In the genomic region with DNA sequence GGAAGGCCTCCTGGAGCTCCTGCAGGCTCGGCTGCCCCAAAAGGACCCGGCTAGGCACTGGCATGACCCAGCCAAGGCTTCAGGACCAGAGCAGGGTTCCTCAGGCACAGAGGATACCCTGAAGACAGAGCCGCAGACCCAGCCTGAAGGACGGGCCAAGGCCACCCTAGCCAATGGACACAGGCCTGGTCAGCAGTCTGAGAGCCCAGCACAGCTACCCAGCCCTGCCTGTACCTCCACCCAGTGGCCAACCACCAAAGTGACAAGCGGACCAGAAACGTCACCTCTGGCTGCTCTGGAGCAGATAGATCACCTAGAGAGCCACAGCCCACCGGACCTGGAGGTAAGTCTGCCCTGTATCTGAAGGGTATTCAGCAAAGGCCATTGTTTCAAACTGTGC, we compare ENCODE assay signal across 11 mouse cellular contexts. TPM values are rescaled to one million over a fixed set of nuclear protein-coding genes. Genes with fewer than 3 reads are reported as not detected.
A peak's percentile ranks its signal among the peaks of the same experiment; 100 is the strongest.
DNase-seq lines count a peak whose midpoint lies in the region; ATAC-seq and TF ChIP-seq lines count a peak whose summit lies in the region.
"Had no signal": no experiment of that assay in that cellular context is flagged by ENCODE, and none has a peak within 500 bp of the region (broad histone marks: within the 10 kb centered on the region; RNA-seq: fewer than 3 reads in every experiment).

No protein-coding gene starts in this region.

- H3K27me3 ChIP-seq in hindbrain, postnatal 0 days (ENCODE audit: insufficient read depth, low read length), result no peaks in the 10 kb centered on the region
- H3K27me3 ChIP-seq in hindbrain, embryonic 11.5 days (ENCODE audit: control insufficient read depth, insufficient read depth, low read length), result no peaks in the 10 kb centered on the region
- no peaks in the 10 kb centered on the region for H3K27me3 ChIP-seq in midbrain, embryonic 11.5 days (ENCODE audit: control insufficient read depth, insufficient read depth, low read length)
- no peaks in the 10 kb centered on the region for H3K27me3 ChIP-seq in midbrain, embryonic 16.5 days (ENCODE audit: control insufficient read depth, insufficient read depth, low read depth, low read length)
- H3K27me3 ChIP-seq: neural tube, embryonic 15.5 days had no signal

- no peaks in the 10 kb centered on the region for H3K9me3 ChIP-seq in hindbrain, postnatal 0 days (ENCODE audit: low read length)
- H3K9me3 ChIP-seq in hindbrain, embryonic 11.5 days (ENCODE audit: control insufficient read depth, low read length), result no peaks in the 10 kb centered on the region
- H3K9me3 ChIP-seq in midbrain, embryonic 11.5 days (ENCODE audit: control insufficient read depth, low read length), result no peaks in the 10 kb centered on the region
- H3K9me3 ChIP-seq in midbrain, embryonic 16.5 days (replicated peaks; ENCODE audit: control insufficient read depth, low read length, poor library complexity, severe bottlenecking), result no peaks in the 10 kb centered on the region
- H3K9me3 ChIP-seq: hindbrain, embryonic 10.5 days; neural tube, embryonic 15.5 days had no signal

- peak; percentile 85 to 90 for DNase-seq in adrenal gland, adult (ENCODE audit: inconsistent age in 2 of 2, low spot score in 1 of 2)
- no peak for DNase-seq in adrenal gland, postnatal 4 days (ENCODE audit: low spot score in 2 of 2)
- DNase-seq in hindbrain, postnatal 0 days (ENCODE audit: low spot score), result no peak
- DNase-seq in hindbrain, embryonic 11.5 days (ENCODE audit: low spot score), result no peak
- no peak for DNase-seq in midbrain, embryonic 11.5 days (ENCODE audit: low spot score, missing footprints)
- no peak for DNase-seq in layer of hippocampus, adult 9-10 months (ENCODE audit: low spot score)

- TF ChIP-seq CTCF in hindbrain, postnatal 0 days (IDR thresholded peaks at IDR 0.05; ENCODE audit: low read depth), result peak; percentile 57
- TF ChIP-seq CTCF in embryonic fibroblast, embryonic 13.5 days (IDR thresholded peaks at IDR 0.05; ENCODE audit: borderline replicate concordance, insufficient read depth, low read length), result peak; percentile 33; the same call in 1 of the 2 replicates

- H3K36me3 ChIP-seq in hindbrain, postnatal 0 days (ENCODE audit: insufficient read depth, low read length), result no peaks in the 10 kb centered on the region
- no peaks in the 10 kb centered on the region for H3K36me3 ChIP-seq in hindbrain, embryonic 11.5 days (ENCODE audit: control insufficient read depth, insufficient read depth, low read length)
- H3K36me3 ChIP-seq in midbrain, embryonic 11.5 days (ENCODE audit: control insufficient read depth, insufficient read depth, low read length), result no peaks in the 10 kb centered on the region
- peaks cover 3% of the 10 kb centered on the region for H3K36me3 ChIP-seq in midbrain, embryonic 16.5 days (ENCODE audit: control insufficient read depth, insufficient read depth, low read length)

- no peaks in the 10 kb centered on the region for H3K4me1 ChIP-seq in hindbrain, postnatal 0 days (ENCODE audit: insufficient read depth, low read length)
- no peaks in the 10 kb centered on the region for H3K4me1 ChIP-seq in hindbrain, embryonic 11.5 days (replicated peaks; ENCODE audit: control insufficient read depth, insufficient read depth, low read length)
- H3K4me1 ChIP-seq in midbrain, embryonic 11.5 days (ENCODE audit: control insufficient read depth, insufficient read depth, low read length), result peaks cover 4% of the 10 kb centered on the region
- H3K4me1 ChIP-seq in midbrain, embryonic 16.5 days (ENCODE audit: control insufficient read depth, insufficient read depth, low read length), result 0 out of 2 replicates have a peak, but pooled peaks cover 3% of the 10 kb centered on the region
- H3K4me1 ChIP-seq in embryonic fibroblast, embryonic 13.5 days (ENCODE audit: control insufficient read depth, insufficient read depth, low read length), result peaks cover 3% of the 10 kb centered on the region; the same call in 1 of the 2 replicates

- no peak overlapping the region for H3K27ac ChIP-seq in hindbrain, postnatal 0 days
- no peak overlapping the region for H3K27ac ChIP-seq in hindbrain, embryonic 11.5 days (ENCODE audit: low read depth, low read length)
- H3K27ac ChIP-seq in midbrain, embryonic 11.5 days (ENCODE audit: low read depth, low read length), result no peak overlapping the region
- no peak overlapping the region for H3K27ac ChIP-seq in midbrain, embryonic 16.5 days (ENCODE audit: low read length)
- no peak overlapping the region for H3K27ac ChIP-seq in embryonic fibroblast, embryonic 13.5 days (ENCODE audit: insufficient read depth, low read length)
- H3K27ac ChIP-seq: neural tube, embryonic 15.5 days had no signal

- TF ChIP-seq POLR2A in embryonic fibroblast, embryonic 13.5 days (IDR thresholded peaks at IDR 0.05; ENCODE audit: low read depth, low read length), result no peak

- no peak overlapping the region for H3K9ac ChIP-seq in hindbrain, postnatal 0 days (replicated peaks; ENCODE audit: low read length)
- no peak overlapping the region for H3K9ac ChIP-seq in hindbrain, embryonic 11.5 days (ENCODE audit: low read depth, low read length)
- H3K9ac ChIP-seq in midbrain, embryonic 11.5 days (ENCODE audit: low read length), result no peak overlapping the region
- no peak overlapping the region for H3K9ac ChIP-seq in midbrain, embryonic 16.5 days (ENCODE audit: low read depth, low read length)
- H3K9ac ChIP-seq: neural tube, embryonic 15.5 days had no signal

- WGBS in hindbrain, postnatal 0 days, result 70% methylated on average over 7 of the region's 7 CpGs
- 79% methylated on average over 6 of the region's 7 CpGs for WGBS in hindbrain, embryonic 11.5 days
- WGBS in midbrain, embryonic 11.5 days, result 65% methylated on average over 7 of the region's 7 CpGs
- 75% methylated on average over 7 of the region's 7 CpGs for WGBS in midbrain, embryonic 16.5 days

- no peak overlapping the region for H3K4me2 ChIP-seq in hindbrain, postnatal 0 days (ENCODE audit: low read depth, low read length)
- H3K4me2 ChIP-seq in hindbrain, embryonic 11.5 days (replicated peaks; ENCODE audit: low read depth, low read length), result no peak overlapping the region
- H3K4me2 ChIP-seq in midbrain, embryonic 11.5 days, result no peak overlapping the region
- no peak overlapping the region for H3K4me2 ChIP-seq in midbrain, embryonic 16.5 days (ENCODE audit: low read length)
- H3K4me2 ChIP-seq: neural tube, embryonic 15.5 days had no signal

- no peak overlapping the region for H3K4me3 ChIP-seq in hindbrain, postnatal 0 days (ENCODE audit: low read length)
- no peak overlapping the region for H3K4me3 ChIP-seq in hindbrain, embryonic 11.5 days (ENCODE audit: low read depth, low read length)
- H3K4me3 ChIP-seq in midbrain, embryonic 11.5 days (ENCODE audit: low read depth, low read length), result no peak overlapping the region
- no peak overlapping the region for H3K4me3 ChIP-seq in midbrain, embryonic 16.5 days (ENCODE audit: low read depth, low read length)
- no peak overlapping the region for H3K4me3 ChIP-seq in embryonic fibroblast, embryonic 13.5 days (ENCODE audit: insufficient read depth, low read length)
- H3K4me3 ChIP-seq: hindbrain, embryonic 10.5 days; neural tube, embryonic 15.5 days had no signal

- peak; percentile 52; the same call in 1 of the 2 replicates for ATAC-seq in hindbrain, postnatal 0 days
- ATAC-seq in hindbrain, embryonic 11.5 days (ENCODE audit: low FRiP score), result no peak
- ATAC-seq in midbrain, embryonic 11.5 days (ENCODE audit: low FRiP score), result 0 out of 2 replicates have a peak, but pooled peaks have one; percentile 22
- ATAC-seq in midbrain, embryonic 16.5 days, result no peak
- ATAC-seq: forebrain, embryonic 16.5 days had no signal

RNA-seq across cellular contexts. Expression of a gene that starts 26.4 kb away (rescaled TPM):
- 100 to 1,000 TPM in 1 of 2 experiments, 10 to 100 TPM in 1; 96.9 to 112 TPM for total RNA-seq in adrenal gland, postnatal 4 days (2021)
- total RNA-seq in hindbrain, postnatal 0 days (2014; rRNA removed), result 42.0 and 57.6 TPM in 2 replicates
- polyA plus RNA-seq in hindbrain, postnatal 0 days (2015; fragmentation: Nextera tagmentation; extraction: Ambion mirVana), result 19.0 and 20.7 TPM in 2 replicates
- polyA plus RNA-seq in hindbrain, embryonic 11.5 days (2014; fragmentation: Nextera tagmentation; extraction: Ambion mirVana), result 38.1 and 45.4 TPM in 2 replicates
- polyA plus RNA-seq in midbrain, embryonic 11.5 days (2014; fragmentation: Nextera tagmentation; extraction: Ambion mirVana), result 33.2 and 34.8 TPM in 2 replicates
- polyA plus RNA-seq in midbrain, embryonic 16.5 days (2015; fragmentation: Nextera tagmentation; extraction: Ambion mirVana), result 40.9 and 48.8 TPM in 2 replicates
- 34.2 and 45.6 TPM in 2 replicates for polyA plus RNA-seq in embryonic fibroblast, embryonic 13.5 days (2011; ENCODE audit: insufficient read length, low read depth, missing spikeins)

RNA-seq across cellular contexts. Expression of a gene that starts 39.2 kb away (rescaled TPM):
- 10 to 100 TPM; 40.0 to 47.3 TPM for total RNA-seq in adrenal gland, postnatal 4 days (2021)
- 4.7 and 8.8 TPM in 2 replicates for total RNA-seq in hindbrain, postnatal 0 days (2014; rRNA removed)
- 54.8 and 56.4 TPM in 2 replicates for polyA plus RNA-seq in hindbrain, postnatal 0 days (2015; fragmentation: Nextera tagmentation; extraction: Ambion mirVana)
- 61.1 and 64.4 TPM in 2 replicates for polyA plus RNA-seq in hindbrain, embryonic 11.5 days (2014; fragmentation: Nextera tagmentation; extraction: Ambion mirVana)
- 58.3 and 62.7 TPM in 2 replicates for polyA plus RNA-seq in midbrain, embryonic 11.5 days (2014; fragmentation: Nextera tagmentation; extraction: Ambion mirVana)
- polyA plus RNA-seq in midbrain, embryonic 16.5 days (2015; fragmentation: Nextera tagmentation; extraction: Ambion mirVana), result 66.3 and 67.6 TPM in 2 replicates
- polyA plus RNA-seq in embryonic fibroblast, embryonic 13.5 days (2011; ENCODE audit: insufficient read length, low read depth, missing spikeins), result 46.6 and 55.4 TPM in 2 replicates

RNA-seq across cellular contexts. Expression of a gene that starts 47.4 kb away (rescaled TPM):
- total RNA-seq in adrenal gland, postnatal 4 days (2021), result 100 to 1,000 TPM; 382 to 438 TPM
- 67.6 and 91.5 TPM in 2 replicates for total RNA-seq in hindbrain, postnatal 0 days (2014; rRNA removed)
- polyA plus RNA-seq in hindbrain, postnatal 0 days (2015; fragmentation: Nextera tagmentation; extraction: Ambion mirVana), result 141 and 144 TPM in 2 replicates
- polyA plus RNA-seq in hindbrain, embryonic 11.5 days (2014; fragmentation: Nextera tagmentation; extraction: Ambion mirVana), result 390 and 438 TPM in 2 replicates
- 360 and 382 TPM in 2 replicates for polyA plus RNA-seq in midbrain, embryonic 11.5 days (2014; fragmentation: Nextera tagmentation; extraction: Ambion mirVana)
- 51.7 and 53.2 TPM in 2 replicates for polyA plus RNA-seq in midbrain, embryonic 16.5 days (2015; fragmentation: Nextera tagmentation; extraction: Ambion mirVana)
- polyA plus RNA-seq in embryonic fibroblast, embryonic 13.5 days (2011; ENCODE audit: insufficient read length, low read depth, missing spikeins), result 4,027 and 4,662 TPM in 2 replicates

RNA-seq across cellular contexts. Expression of a gene that starts 54.3 kb away (rescaled TPM):
- 100 to 1,000 TPM; 361 to 374 TPM for total RNA-seq in adrenal gland, postnatal 4 days (2021)
- total RNA-seq in hindbrain, postnatal 0 days (2014; rRNA removed), result 211 and 233 TPM in 2 replicates
- 259 and 272 TPM in 2 replicates for polyA plus RNA-seq in hindbrain, postnatal 0 days (2015; fragmentation: Nextera tagmentation; extraction: Ambion mirVana)
- 154 and 306 TPM in 2 replicates for polyA plus RNA-seq in hindbrain, embryonic 11.5 days (2014; fragmentation: Nextera tagmentation; extraction: Ambion mirVana)
- 355 and 376 TPM in 2 replicates for polyA plus RNA-seq in midbrain, embryonic 11.5 days (2014; fragmentation: Nextera tagmentation; extraction: Ambion mirVana)
- polyA plus RNA-seq in midbrain, embryonic 16.5 days (2015; fragmentation: Nextera tagmentation; extraction: Ambion mirVana), result 167 and 180 TPM in 2 replicates
- polyA plus RNA-seq in embryonic fibroblast, embryonic 13.5 days (2011; ENCODE audit: insufficient read length, low read depth, missing spikeins), result 107 and 206 TPM in 2 replicates

Comparison
In these comparisons a context has a peak if more than half of its experiments do, and no peak if none do; other contexts are left out.
1. DNase-seq: peak in adrenal gland, adult (2 of 2); none in adrenal gland, postnatal 4 days (0 of 2), hindbrain, postnatal 0 days (single experiment), hindbrain, embryonic 11.5 days (single experiment), midbrain, embryonic 11.5 days (single experiment) and layer of hippocampus, adult 9-10 months (single experiment).
2. ATAC-seq: peak in hindbrain, postnatal 0 days (single experiment) and midbrain, embryonic 11.5 days (single experiment); none in hindbrain, embryonic 11.5 days (single experiment) and midbrain, embryonic 16.5 days (single experiment).